Mouse (Mus musculus): ENCODE measurements around the gene Cftr. TPM values are rescaled to one million over a fixed set of nuclear protein-coding genes. Genes with fewer than 3 reads are reported as not detected.

Cftr gene
- 7.6 and 8.2 TPM in 2 replicates for polyA plus RNA-seq (2012; rRNA removed)

DNA sequence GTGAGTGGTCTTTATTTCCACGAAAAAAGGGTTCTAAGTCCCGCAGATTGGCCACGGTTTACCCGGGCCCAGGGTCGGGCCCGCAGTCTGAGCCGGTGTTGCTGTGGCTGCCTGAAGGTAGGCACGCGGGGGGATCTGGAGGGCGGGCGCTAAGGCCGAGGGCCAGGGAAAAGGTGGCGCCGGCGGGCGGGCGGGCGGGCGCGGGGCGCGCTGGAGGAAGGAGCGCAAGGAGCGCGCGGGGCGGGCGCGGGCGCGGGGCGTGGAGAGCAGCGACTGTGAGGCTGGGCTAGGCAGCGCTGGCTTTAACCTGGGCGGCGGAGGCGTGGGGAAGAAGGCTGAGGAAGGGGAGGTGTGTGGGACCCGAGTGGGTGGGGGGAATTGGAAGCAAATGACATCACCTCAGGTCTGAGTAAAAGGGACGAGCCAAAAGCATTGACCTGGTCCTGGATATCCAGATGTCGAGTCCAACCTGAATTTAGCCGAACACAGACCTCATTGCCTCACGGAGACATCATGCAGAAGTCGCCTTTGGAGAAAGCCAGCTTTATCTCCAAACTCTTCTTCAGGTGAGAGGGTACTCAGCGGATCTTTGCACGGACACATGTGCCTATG is at the start of gene Cftr:
Gene Cftr, plus strand, starts transcription at position 377 of the 612 bp plus-strand sequence.
- TF ChIP-seq POLR2A (IDR thresholded peaks at IDR 0.05; ENCODE audit: control insufficient read depth, low read depth, low read length) (no peak), CTCF (IDR thresholded peaks at IDR 0.05; ENCODE audit: control insufficient read depth, insufficient read depth, insufficient replicate concordance, low read depth, low read length) (no peak)
- Histone ChIP-seq H3K4me3 (ENCODE audit: control insufficient read depth, low read depth, low read length) (peak within 1 kb of the TSS; percentile 93), H3K36me3 (ENCODE audit: control insufficient read depth, insufficient read depth, low read length) (no peaks in the 10 kb centered on the region), H3K27ac (ENCODE audit: control insufficient read depth, insufficient read depth, low read depth, low read length) (peak within 1 kb of the TSS; percentile 85), H3K4me1 (ENCODE audit: control insufficient read depth, insufficient read depth, low read length) (peaks cover 5% of the 10 kb centered on the region; the same call in 1 of the 2 replicates), H3K27me3 (ENCODE audit: control insufficient read depth, insufficient read depth, low read length) (no peaks in the 10 kb centered on the region)

DNA sequence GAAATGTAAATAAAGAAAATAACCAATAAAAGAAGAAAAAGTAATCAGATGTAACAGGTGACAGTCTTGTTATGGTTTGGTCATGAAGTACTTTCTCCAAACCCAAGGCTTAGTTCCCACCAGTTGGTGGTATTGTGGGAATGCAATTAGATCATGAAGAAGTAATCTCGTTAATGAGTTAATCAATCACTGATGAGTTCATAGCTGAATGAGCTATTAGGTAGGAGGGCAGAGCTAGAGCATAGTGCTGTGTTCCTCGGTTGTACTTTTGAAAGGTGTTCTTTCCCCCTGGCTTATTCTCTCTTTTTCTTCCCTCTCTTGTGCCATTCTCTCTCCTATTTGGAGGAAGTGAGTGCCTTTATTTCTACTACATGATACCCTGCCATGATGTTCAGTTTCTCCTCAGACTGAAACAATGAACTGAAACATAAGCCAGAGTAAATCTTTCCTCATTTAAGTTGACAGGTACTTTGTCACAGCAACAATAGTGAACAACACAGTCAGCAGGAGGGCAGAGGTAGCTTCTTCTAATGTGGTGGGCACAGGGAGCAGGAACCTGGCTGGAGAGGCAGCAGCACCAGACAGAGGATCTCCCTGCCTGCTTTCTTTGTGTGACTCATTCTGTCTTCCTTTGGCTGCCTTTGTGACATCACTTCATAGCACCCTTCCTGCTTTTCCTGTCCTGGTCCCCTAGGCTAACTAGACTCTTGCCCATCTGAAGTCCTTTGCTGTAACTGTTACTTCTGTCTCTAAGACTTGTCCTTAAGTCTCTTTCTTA is 43.1 kb upstream of the Cftr start:
- TF ChIP-seq POLR2A (IDR thresholded peaks at IDR 0.05; ENCODE audit: control insufficient read depth, low read depth, low read length): peak; percentile 76; the same call in 1 of the 2 replicates
- no peak for TF ChIP-seq CTCF (IDR thresholded peaks at IDR 0.05; ENCODE audit: control insufficient read depth, insufficient read depth, insufficient replicate concordance, low read depth, low read length)
- Histone ChIP-seq H3K4me1 (ENCODE audit: control insufficient read depth, insufficient read depth, low read length) (no peaks in the 10 kb centered on the region), H3K36me3 (ENCODE audit: control insufficient read depth, insufficient read depth, low read length) (no peaks in the 10 kb centered on the region)

DNA sequence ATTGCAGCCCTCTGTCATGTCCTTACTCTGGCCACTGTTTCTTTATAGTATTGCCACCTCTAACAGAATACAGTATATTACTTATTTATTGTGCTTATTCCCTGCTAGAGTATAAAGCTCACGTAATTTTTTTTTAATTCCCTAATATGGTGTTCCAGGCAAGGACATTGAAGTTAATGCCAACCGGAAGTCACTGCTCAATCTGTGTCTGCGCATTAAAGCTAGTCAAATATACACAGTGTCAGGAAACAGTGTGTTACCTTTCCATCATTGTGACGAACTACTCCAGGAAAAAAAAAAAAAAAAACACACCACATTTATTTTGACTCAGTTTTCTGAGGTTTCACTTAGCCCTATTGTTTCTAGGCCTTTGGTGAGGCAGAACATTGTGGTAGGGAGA is 42.4 kb upstream of the Cftr start:
- H3K27me3 ChIP-seq (ENCODE audit: control insufficient read depth, insufficient read depth, low read length): no peaks in the 10 kb centered on the region
- TF ChIP-seq POLR2A (IDR thresholded peaks at IDR 0.05; ENCODE audit: control insufficient read depth, low read depth, low read length) (no peak), CTCF (IDR thresholded peaks at IDR 0.05; ENCODE audit: control insufficient read depth, insufficient read depth, insufficient replicate concordance, low read depth, low read length) (no peak)
- no peak overlapping the region for H3K4me3 ChIP-seq (ENCODE audit: control insufficient read depth, low read depth, low read length)
- no peaks in the 10 kb centered on the region for H3K36me3 ChIP-seq (ENCODE audit: control insufficient read depth, insufficient read depth, low read length)
- no peaks in the 10 kb centered on the region for H3K4me1 ChIP-seq (ENCODE audit: control insufficient read depth, insufficient read depth, low read length)
- no peak overlapping the region for H3K27ac ChIP-seq (ENCODE audit: control insufficient read depth, insufficient read depth, low read depth, low read length)

More for the DNA sequence above, 43.1 kb upstream of the Cftr start:
- Histone ChIP-seq H3K27me3 (ENCODE audit: control insufficient read depth, insufficient read depth, low read length) (no peaks in the 10 kb centered on the region), H3K4me3 (ENCODE audit: control insufficient read depth, low read depth, low read length) (peak overlapping the region; percentile 64), H3K27ac (ENCODE audit: control insufficient read depth, insufficient read depth, low read depth, low read length) (peak overlapping the region; percentile 81)

DNA sequence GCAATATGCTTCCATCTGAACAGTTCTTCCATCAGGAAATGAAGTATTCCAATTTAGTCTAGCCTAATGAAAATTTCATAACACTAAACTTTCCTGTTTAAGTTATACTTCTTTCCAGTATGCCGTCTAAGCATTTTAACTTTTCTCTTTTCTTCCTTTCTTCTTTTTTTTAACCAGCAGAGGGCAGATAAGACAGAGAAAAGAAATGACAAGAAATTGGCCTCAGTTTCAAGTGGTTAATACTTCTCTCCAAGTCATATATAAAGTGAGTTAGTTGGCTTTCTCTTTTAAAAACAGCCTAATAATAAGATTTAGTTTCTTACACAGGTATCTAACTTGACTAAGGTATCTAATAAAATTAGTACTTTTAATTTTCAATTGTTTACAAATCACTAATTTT is 35.2 kb upstream of the Cftr start:
- H3K4me3 ChIP-seq (ENCODE audit: control insufficient read depth, low read depth, low read length): no peak overlapping the region
- H3K36me3 ChIP-seq (ENCODE audit: control insufficient read depth, insufficient read depth, low read length): no peaks in the 10 kb centered on the region
- TF ChIP-seq CTCF (IDR thresholded peaks at IDR 0.05; ENCODE audit: control insufficient read depth, insufficient read depth, insufficient replicate concordance, low read depth, low read length) (no peak), POLR2A (IDR thresholded peaks at IDR 0.05; ENCODE audit: control insufficient read depth, low read depth, low read length) (no peak)
- H3K27me3 ChIP-seq (ENCODE audit: control insufficient read depth, insufficient read depth, low read length): no peaks in the 10 kb centered on the region
- H3K4me1 ChIP-seq (ENCODE audit: control insufficient read depth, insufficient read depth, low read length): no peaks in the 10 kb centered on the region
- no peak overlapping the region for H3K27ac ChIP-seq (ENCODE audit: control insufficient read depth, insufficient read depth, low read depth, low read length)

DNA sequence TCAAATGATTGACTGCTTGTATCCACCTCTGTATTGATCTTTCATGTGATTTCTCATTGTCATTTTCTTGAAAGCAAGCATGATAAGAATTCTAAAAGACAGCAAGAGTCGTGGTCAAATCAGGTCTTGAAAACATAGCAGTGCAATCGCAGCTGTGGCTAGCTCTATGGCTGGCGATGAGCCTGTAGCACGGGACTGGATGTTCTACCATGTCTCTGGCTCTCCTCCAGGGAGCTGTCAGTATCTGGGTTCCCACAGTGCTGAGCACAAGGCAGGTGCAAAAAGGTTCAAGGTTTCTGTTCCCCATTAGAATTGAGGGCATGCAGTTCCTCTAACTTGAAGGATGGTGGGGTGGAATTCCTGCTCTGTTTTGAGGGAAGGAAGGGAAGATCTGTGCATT is 17.5 kb upstream of the Cftr start:
- Histone ChIP-seq H3K27me3 (ENCODE audit: control insufficient read depth, insufficient read depth, low read length) (no peaks in the 10 kb centered on the region), H3K4me3 (ENCODE audit: control insufficient read depth, low read depth, low read length) (no peak overlapping the region), H3K36me3 (ENCODE audit: control insufficient read depth, insufficient read depth, low read length) (no peaks in the 10 kb centered on the region), H3K27ac (ENCODE audit: control insufficient read depth, insufficient read depth, low read depth, low read length) (no peak overlapping the region), H3K4me1 (ENCODE audit: control insufficient read depth, insufficient read depth, low read length) (no peaks in the 10 kb centered on the region)
- TF ChIP-seq POLR2A (IDR thresholded peaks at IDR 0.05; ENCODE audit: control insufficient read depth, low read depth, low read length): no peak

DNA sequence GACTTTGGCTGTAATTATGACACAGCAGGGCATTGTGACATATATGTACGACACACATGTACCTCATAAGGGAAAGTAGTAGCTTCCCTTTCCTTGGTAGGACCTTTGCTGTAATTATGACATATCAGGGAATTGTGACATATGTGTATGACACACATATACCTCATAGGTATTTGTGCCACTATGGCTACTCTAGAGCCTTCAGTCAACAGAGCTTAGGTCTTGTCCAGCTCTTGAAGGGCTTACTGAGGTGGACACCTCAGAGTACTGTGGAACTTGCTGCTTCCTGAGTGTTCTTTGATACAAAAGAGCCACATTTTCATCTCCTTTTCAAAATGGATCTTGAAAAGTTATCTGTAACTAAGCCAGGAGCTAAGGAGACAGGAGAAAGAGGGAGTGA is 869 bp upstream of the Cftr start:
- peaks cover 5% of the 10 kb centered on the region; the same call in 1 of the 2 replicates for H3K4me1 ChIP-seq (ENCODE audit: control insufficient read depth, insufficient read depth, low read length)
- peak overlapping the region; percentile 86 for H3K27ac ChIP-seq (ENCODE audit: control insufficient read depth, insufficient read depth, low read depth, low read length)
- H3K36me3 ChIP-seq (ENCODE audit: control insufficient read depth, insufficient read depth, low read length): no peaks in the 10 kb centered on the region
- peak overlapping the region; percentile 87 for H3K4me3 ChIP-seq (ENCODE audit: control insufficient read depth, low read depth, low read length)
- H3K27me3 ChIP-seq (ENCODE audit: control insufficient read depth, insufficient read depth, low read length): no peaks in the 10 kb centered on the region
- TF ChIP-seq CTCF (IDR thresholded peaks at IDR 0.05; ENCODE audit: control insufficient read depth, insufficient read depth, insufficient replicate concordance, low read depth, low read length) (no peak), POLR2A (IDR thresholded peaks at IDR 0.05; ENCODE audit: control insufficient read depth, low read depth, low read length) (no peak; the same call in 1 of the 2 replicates)

DNA sequence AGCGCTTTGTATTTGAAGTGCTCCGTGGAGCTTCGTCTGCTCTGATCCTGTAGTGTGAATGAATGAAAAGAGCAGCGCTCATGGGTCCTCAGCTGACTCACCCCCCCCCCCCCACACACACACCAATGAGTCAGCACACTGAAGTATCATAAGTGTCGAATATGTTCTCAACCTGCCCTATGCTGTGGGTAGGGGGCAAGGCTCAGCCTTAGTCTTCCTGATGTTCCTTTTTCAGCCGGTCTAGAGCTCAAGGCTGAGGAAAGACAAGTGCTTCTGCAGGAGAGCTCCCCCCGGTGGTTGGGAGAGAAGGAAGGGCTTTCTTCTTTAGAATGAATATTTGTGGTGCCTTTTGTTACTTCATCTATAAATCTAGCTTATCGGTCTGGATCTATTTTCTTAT is 1.1 kb downstream of the Cftr start:
- H3K4me3 ChIP-seq (ENCODE audit: control insufficient read depth, low read depth, low read length): peak overlapping the region; percentile 93

More for the DNA sequence above, 1.1 kb downstream of the Cftr start:
- Histone ChIP-seq H3K27me3 (ENCODE audit: control insufficient read depth, insufficient read depth, low read length) (no peaks in the 10 kb centered on the region), H3K27ac (ENCODE audit: control insufficient read depth, insufficient read depth, low read depth, low read length) (peak overlapping the region; percentile 42; the same call in 1 of the 2 replicates), H3K36me3 (ENCODE audit: control insufficient read depth, insufficient read depth, low read length) (no peaks in the 10 kb centered on the region), H3K4me1 (ENCODE audit: control insufficient read depth, insufficient read depth, low read length) (peaks cover 5% of the 10 kb centered on the region; the same call in 1 of the 2 replicates)
- no peak for TF ChIP-seq POLR2A (IDR thresholded peaks at IDR 0.05; ENCODE audit: control insufficient read depth, low read depth, low read length)
- TF ChIP-seq CTCF (IDR thresholded peaks at IDR 0.05; ENCODE audit: control insufficient read depth, insufficient read depth, insufficient replicate concordance, low read depth, low read length): peak; percentile 15; the same call in 1 of the 2 replicates

Measured in testis, adult 2 months (tissue).